Mouse (Mus musculus): Measurements from ENCODE around the gene Mthfd2.
"Not testable (repeated sequence)": the region's sequence is repeated elsewhere in the genome, so short reads cannot be mapped to it uniquely, and the experiment has no call there.

Mthfd2 gene

GRCm38 (mm10) chr6:83325525-83326393 lies at the start of gene Mthfd2, which contains the start of gene Mob1a:
Gene Mthfd2 (minus strand): TSS chr6:83325908.
Gene Mob1a (plus strand): TSS chr6:83326016.
- peak; percentile 96 for DNase-seq (ENCODE audit: low read depth, low spot score)

- DNase-seq (ENCODE audit: low read depth, low spot score): no peak
Observed at GRCm38 (mm10) chr6:83373704-83374300, 48.1 kb upstream of the Mthfd2 start.

- no peak for DNase-seq (ENCODE audit: low read depth, low spot score)
Observed at GRCm38 (mm10) chr6:83371350-83371749, 45.6 kb upstream of the Mthfd2 start.

- no peak for DNase-seq (ENCODE audit: low read depth, low spot score)
Observed at GRCm38 (mm10) chr6:83370316-83370965, 44.7 kb upstream of the Mthfd2 start.

- DNase-seq (ENCODE audit: low read depth, low spot score): no peak
Observed at GRCm38 (mm10) chr6:83363075-83363474, 37.4 kb upstream of the Mthfd2 start.

- DNase-seq (ENCODE audit: low read depth, low spot score): no peak
Observed at GRCm38 (mm10) chr6:83361523-83362248, 36.0 kb upstream of the Mthfd2 start.

GRCm38 (mm10) chr6:83357436-83357835 lies 31.7 kb upstream of the Mthfd2 start:
- no peak for DNase-seq (ENCODE audit: low read depth, low spot score)

- peak; percentile 83 for DNase-seq (ENCODE audit: low read depth, low spot score)
Observed at GRCm38 (mm10) chr6:83356569-83357138, 30.9 kb upstream of the Mthfd2 start.

- DNase-seq (ENCODE audit: low read depth, low spot score): no peak
Observed at GRCm38 (mm10) chr6:83354856-83355781, 29.4 kb upstream of the Mthfd2 start.

- DNase-seq (ENCODE audit: low read depth, low spot score): no peak
Observed at GRCm38 (mm10) chr6:83352666-83353410, 27.1 kb upstream of the Mthfd2 start.

GRCm38 (mm10) chr6:83351490-83352160 lies 25.9 kb upstream of the Mthfd2 start:
- DNase-seq (ENCODE audit: low read depth, low spot score): no peak

- no peak for DNase-seq (ENCODE audit: low read depth, low spot score)
Observed at GRCm38 (mm10) chr6:83350851-83351405, 25.2 kb upstream of the Mthfd2 start.

- no peak for DNase-seq (ENCODE audit: low read depth, low spot score)
Observed at GRCm38 (mm10) chr6:83350172-83350571, 24.5 kb upstream of the Mthfd2 start.

- DNase-seq (ENCODE audit: low read depth, low spot score): peak; percentile 84
Observed at GRCm38 (mm10) chr6:83349274-83349958, 23.7 kb upstream of the Mthfd2 start.

GRCm38 (mm10) chr6:83348873-83349272 lies 23.2 kb upstream of the Mthfd2 start, which contains the start of gene Bola3:
Gene Bola3 (plus strand): TSS chr6:83349147.
- DNase-seq (ENCODE audit: low read depth, low spot score): no peak

- DNase-seq (ENCODE audit: low read depth, low spot score): no peak
Observed at GRCm38 (mm10) chr6:83347916-83348315, 22.2 kb upstream of the Mthfd2 start.

- not testable (repeated sequence) for DNase-seq (ENCODE audit: low read depth, low spot score)
Observed at GRCm38 (mm10) chr6:83345285-83345684, 19.6 kb upstream of the Mthfd2 start.

GRCm38 (mm10) chr6:83342957-83343356 lies 17.2 kb upstream of the Mthfd2 start:
- DNase-seq (ENCODE audit: low read depth, low spot score): no peak

Measured in mesoderm, embryonic 11.5 days (tissue).